Mouse (Mus musculus): ENCODE data around the gene Adgrd1. TPM values are rescaled to one million over a fixed set of nuclear protein-coding genes. Genes with fewer than 3 reads are reported as not detected.

The Adgrd1 gene
- total and polyA plus RNA-seq, 3 experiments, result 0.04 to 0.07 TPM; not detected in 1

GRCm38 (mm10) chr5:129155023-129155901, 58.7 kb downstream of the Adgrd1 start:
- Histone ChIP-seq H3K27ac (ENCODE audit: insufficient read depth, low read depth) (no peak overlapping the region), H3K79me2 (replicated peaks; ENCODE audit: control insufficient read depth, extremely low read depth, insufficient read depth, poor library complexity, severe bottlenecking) (no peaks in the 10 kb centered on the region), H3K4me1 (ENCODE audit: control insufficient read depth in 1 of 2, insufficient read depth in 2 of 2) (no peaks in the 10 kb centered on the region), H3K9ac (ENCODE audit: insufficient read depth, low read depth) (no peak overlapping the region), H3K4me2 (ENCODE audit: insufficient read depth, low read depth, poor library complexity, severe bottlenecking) (no peak overlapping the region), H3K4me3 (replicated peaks in 1 of 3; ENCODE audit: low read depth in 2 of 3, low read length in 2 of 3, poor library complexity in 1 of 3) (no peak overlapping the region), H3K36me3 (replicated peaks in 1 of 2; ENCODE audit: control insufficient read depth in 1 of 2, insufficient read depth in 1 of 2, low read length in 1 of 2) (no peaks in the 10 kb centered on the region), H3K9me3 (replicated peaks; ENCODE audit: low read length) (peaks cover 15% of the 10 kb centered on the region), H3K27me3 (replicated peaks) (peaks cover 18% of the 10 kb centered on the region)
- DNase-seq (ENCODE audit: extremely low read depth), result no peak
- no peak for TF ChIP-seq SIN3A (IDR thresholded peaks at IDR 0.05; ENCODE audit: low read length)
- no peak for TF ChIP-seq PAX5 (IDR thresholded peaks at IDR 0.05; ENCODE audit: low read length)
- no peak for TF ChIP-seq POLR2A (IDR thresholded peaks at IDR 0.05; ENCODE audit: low read depth, low read length)
- TF ChIP-seq MAFK (IDR thresholded peaks at IDR 0.05; ENCODE audit: insufficient replicate concordance, low read length), result no peak
- no peak for TF ChIP-seq CHD1 (IDR thresholded peaks at IDR 0.05; ENCODE audit: low read depth, low read length)
- TF ChIP-seq ZC3H11A (IDR thresholded peaks at IDR 0.05; ENCODE audit: low read depth, low read length), result no peak
- no peak for TF ChIP-seq MAX (IDR thresholded peaks at IDR 0.05; ENCODE audit: low read length)
- TF ChIP-seq EP300 (IDR thresholded peaks at IDR 0.05; ENCODE audit: low read length), result no peak
- TF ChIP-seq POLR2AphosphoS2 (IDR thresholded peaks at IDR 0.05; ENCODE audit: low read depth, low read length), result no peak
- TF ChIP-seq NRF1 (IDR thresholded peaks at IDR 0.05; ENCODE audit: low read depth, low read length), result no peak
- no peak for TF ChIP-seq JUND (conservative IDR thresholded peaks at IDR 0.05; ENCODE audit: low read depth, low read length)
- no peak for TF ChIP-seq ELF1 (IDR thresholded peaks at IDR 0.05; ENCODE audit: low read depth, low read length)
- no peak for TF ChIP-seq ZKSCAN1 (IDR thresholded peaks at IDR 0.05; ENCODE audit: borderline replicate concordance, low read depth, low read length)
- TF ChIP-seq ETS1 (conservative IDR thresholded peaks at IDR 0.05; ENCODE audit: low read depth, low read length), result no peak
- TF ChIP-seq CTCF (conservative IDR thresholded peaks at IDR 0.05 in 1 of 2, IDR thresholded peaks at IDR 0.05 in 1 of 2; ENCODE audit: low read depth in 2 of 2, low read length in 2 of 2), result no peak
- no peak for TF ChIP-seq JUN (IDR thresholded peaks at IDR 0.05; ENCODE audit: insufficient read depth, low read depth, low read length)
- no peak for TF ChIP-seq E2F4 (IDR thresholded peaks at IDR 0.05; ENCODE audit: insufficient replicate concordance, low read depth, low read length)
- no peak for TF ChIP-seq KAT2A (IDR thresholded peaks at IDR 0.05; ENCODE audit: insufficient replicate concordance, low read length)
- TF ChIP-seq USF1 (IDR thresholded peaks at IDR 0.05; ENCODE audit: low read depth, low read length), result no peak
- TF ChIP-seq IRF4 (IDR thresholded peaks at IDR 0.05; ENCODE audit: low read depth, low read length), result no peak
- in situ Hi-C loops (cut with MboI; ENCODE audit: low pct_ligation_motif_present, low pct_unique_long_range_greater_than_20kb, low sequenced_read_pairs) (no loop called here), dilution Hi-C loops (cut with MboI; ENCODE audit: extremely low pct_ligation_motif_present, extremely low pct_unique_long_range_greater_than_20kb, low sequenced_read_pairs) (no loop called here)

DNA sequence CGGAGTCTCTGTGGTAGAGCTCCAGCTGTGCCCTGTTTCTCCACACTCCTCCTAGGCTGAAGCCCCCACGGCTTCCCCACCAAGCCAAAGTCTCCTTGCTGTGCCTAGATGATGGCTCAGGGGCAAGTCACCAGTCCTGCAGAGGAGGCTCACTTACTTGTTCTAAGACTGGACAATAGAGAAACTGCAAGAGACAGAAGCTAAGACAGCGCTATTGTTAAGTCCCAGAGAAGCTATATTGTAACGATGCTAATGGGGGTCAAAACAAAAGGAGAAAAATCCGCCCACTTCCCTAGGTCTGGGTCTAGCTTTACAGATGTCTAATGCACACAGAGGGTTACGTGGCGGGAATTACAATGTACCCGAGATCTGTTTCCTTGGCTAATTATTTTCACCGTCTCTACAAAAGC, 59.4 kb downstream of the Adgrd1 start:
- Histone ChIP-seq H3K9me3 (replicated peaks; ENCODE audit: low read length) (peaks cover 18% of the 10 kb centered on the region), H3K27me3 (replicated peaks) (peaks cover 18% of the 10 kb centered on the region), H3K79me2 (replicated peaks; ENCODE audit: control insufficient read depth, extremely low read depth, insufficient read depth, poor library complexity, severe bottlenecking) (no peaks in the 10 kb centered on the region), H3K4me1 (ENCODE audit: control insufficient read depth in 1 of 2, insufficient read depth in 2 of 2) (no peaks in the 10 kb centered on the region), H3K27ac (ENCODE audit: insufficient read depth, low read depth) (no peak overlapping the region), H3K4me2 (ENCODE audit: insufficient read depth, low read depth, poor library complexity, severe bottlenecking) (no peak overlapping the region), H3K4me3 (replicated peaks in 1 of 3; ENCODE audit: low read depth in 2 of 3, low read length in 2 of 3, poor library complexity in 1 of 3) (no peak overlapping the region), H3K36me3 (replicated peaks in 1 of 2; ENCODE audit: control insufficient read depth in 1 of 2, insufficient read depth in 1 of 2, low read length in 1 of 2) (no peaks in the 10 kb centered on the region), H3K9ac (ENCODE audit: insufficient read depth, low read depth) (no peak overlapping the region)
- no peak for DNase-seq (ENCODE audit: extremely low read depth)
- in situ Hi-C loops (cut with MboI; ENCODE audit: low pct_ligation_motif_present, low pct_unique_long_range_greater_than_20kb, low sequenced_read_pairs), result no loop called here
- TF ChIP-seq ELF1 (IDR thresholded peaks at IDR 0.05; ENCODE audit: low read depth, low read length) (no peak), JUN (IDR thresholded peaks at IDR 0.05; ENCODE audit: insufficient read depth, low read depth, low read length) (no peak), RCOR1 (conservative IDR thresholded peaks at IDR 0.05; ENCODE audit: low read depth, low read length) (no peak)
- dilution Hi-C loops (cut with MboI; ENCODE audit: extremely low pct_ligation_motif_present, extremely low pct_unique_long_range_greater_than_20kb, low sequenced_read_pairs), result no loop called here
